Comparison of ENCODE assay signal across 27 mouse cellular contexts in the genomic region with DNA sequence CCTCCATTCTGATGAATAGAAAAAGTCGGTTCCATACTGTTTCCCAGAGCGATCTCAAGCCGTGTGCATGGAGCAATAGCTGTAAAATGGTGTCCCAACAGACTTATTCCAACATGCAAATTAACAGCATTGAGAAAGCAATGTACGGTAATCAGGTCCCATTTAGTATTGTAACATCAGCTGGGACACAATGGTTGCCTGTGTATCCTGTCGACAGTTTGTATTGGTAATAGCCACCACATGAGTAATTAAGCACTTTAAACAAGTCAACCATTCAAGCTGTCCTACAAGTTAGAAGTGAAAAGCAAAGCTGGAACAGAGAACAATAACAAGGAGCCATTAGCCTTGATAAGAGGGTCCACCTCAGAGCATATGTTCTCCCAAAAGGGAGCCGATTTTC.
DNase-seq lines count a peak whose midpoint lies in the region; ATAC-seq and TF ChIP-seq lines count a peak whose summit lies in the region.
"Had no signal": no experiment of that assay in that cellular context is flagged by ENCODE, and none has a peak within 500 bp of the region (broad histone marks: within the 10 kb centered on the region; RNA-seq: fewer than 3 reads in every experiment).

No protein-coding gene starts in this region.

- H3K4me2 ChIP-seq in forebrain, embryonic 11.5 days (ENCODE audit: low read depth, low read length, severe bottlenecking): no peak overlapping the region
- H3K4me2 ChIP-seq in forebrain, postnatal 0 days (ENCODE audit: low read depth): no peak overlapping the region
- H3K4me2 ChIP-seq in midbrain, postnatal 0 days (ENCODE audit: low read depth, low read length, poor library complexity, severe bottlenecking): no peak overlapping the region
- H3K4me2 ChIP-seq in midbrain, embryonic 13.5 days (replicated peaks): no peak overlapping the region
- no peak overlapping the region for H3K4me2 ChIP-seq in forebrain, embryonic 16.5 days (ENCODE audit: low read length)
- H3K4me2 ChIP-seq: heart, embryonic 12.5 days; liver, embryonic 12.5 days had no signal

- H3K4me3 ChIP-seq in forebrain, embryonic 11.5 days (ENCODE audit: low read depth, low read length): no peak overlapping the region
- no peak overlapping the region for H3K4me3 ChIP-seq in forebrain, postnatal 0 days (ENCODE audit: low read depth, low read length)
- H3K4me3 ChIP-seq in midbrain, postnatal 0 days (ENCODE audit: low read depth, low read length): no peak overlapping the region
- H3K4me3 ChIP-seq in midbrain, embryonic 13.5 days (replicated peaks): no peak overlapping the region
- H3K4me3 ChIP-seq in forebrain, embryonic 16.5 days (replicated peaks; ENCODE audit: low read length): no peak overlapping the region
- H3K4me3 ChIP-seq: heart, adult 2 months; heart, embryonic 12.5 days; left cerebral cortex, adult 2 months; liver, embryonic 12.5 days had no signal

- H3K27me3 ChIP-seq in forebrain, embryonic 11.5 days (ENCODE audit: control insufficient read depth, insufficient read depth, low read length): no peaks in the 10 kb centered on the region
- H3K27me3 ChIP-seq in forebrain, postnatal 0 days (ENCODE audit: insufficient read depth, low read length): no peaks in the 10 kb centered on the region
- H3K27me3 ChIP-seq in midbrain, postnatal 0 days (ENCODE audit: insufficient read depth, low read length): no peaks in the 10 kb centered on the region
- no peaks in the 10 kb centered on the region for H3K27me3 ChIP-seq in midbrain, embryonic 13.5 days
- H3K27me3 ChIP-seq in forebrain, embryonic 16.5 days (replicated peaks; ENCODE audit: control insufficient read depth, insufficient read depth, low read length): no peaks in the 10 kb centered on the region
- H3K27me3 ChIP-seq: CH12.LX; heart, embryonic 12.5 days; liver, embryonic 12.5 days had no signal

- no peaks in the 10 kb centered on the region for H3K9me3 ChIP-seq in forebrain, embryonic 11.5 days (ENCODE audit: control insufficient read depth, low read length)
- H3K9me3 ChIP-seq in forebrain, postnatal 0 days (ENCODE audit: low read length): no peaks in the 10 kb centered on the region
- no peaks in the 10 kb centered on the region for H3K9me3 ChIP-seq in midbrain, postnatal 0 days (ENCODE audit: low read length)
- no peaks in the 10 kb centered on the region for H3K9me3 ChIP-seq in midbrain, embryonic 13.5 days
- no peaks in the 10 kb centered on the region for H3K9me3 ChIP-seq in forebrain, embryonic 16.5 days (ENCODE audit: control insufficient read depth, low read length)
- H3K9me3 ChIP-seq: heart, embryonic 12.5 days; liver, embryonic 12.5 days had no signal

- 0 out of 2 replicates have a peak, but pooled peaks have one; percentile 33 for ATAC-seq in forebrain, embryonic 11.5 days (replicated peaks; ENCODE audit: low FRiP score)
- ATAC-seq in forebrain, postnatal 0 days: no peak
- ATAC-seq in midbrain, postnatal 0 days (ENCODE audit: low FRiP score): no peak
- ATAC-seq in midbrain, embryonic 13.5 days: no peak
- ATAC-seq in forebrain, embryonic 16.5 days: peak; percentile 20; the same call in 1 of the 2 replicates
- ATAC-seq: activated CD4-positive, CD25-positive, alpha-beta regulatory T cell, adult 4 months; intestine, postnatal 0 days; liver, embryonic 12.5 days; lung, postnatal 0 days had no signal

- H3K36me3 ChIP-seq in forebrain, embryonic 11.5 days (ENCODE audit: control insufficient read depth, insufficient read depth, low read length): no peaks in the 10 kb centered on the region
- no peaks in the 10 kb centered on the region for H3K36me3 ChIP-seq in forebrain, postnatal 0 days (ENCODE audit: insufficient read depth)
- H3K36me3 ChIP-seq in midbrain, postnatal 0 days (ENCODE audit: insufficient read depth, low read length): no peaks in the 10 kb centered on the region
- no peaks in the 10 kb centered on the region for H3K36me3 ChIP-seq in midbrain, embryonic 13.5 days
- H3K36me3 ChIP-seq in forebrain, embryonic 16.5 days (ENCODE audit: control insufficient read depth, insufficient read depth): no peaks in the 10 kb centered on the region
- H3K36me3 ChIP-seq: heart, embryonic 12.5 days; liver, embryonic 12.5 days had no signal

- no peak for DNase-seq in forebrain, embryonic 11.5 days (ENCODE audit: low spot score)
- no peak for DNase-seq in forebrain, postnatal 0 days
- peak; percentile 1 for DNase-seq in midbrain, postnatal 0 days (ENCODE audit: low spot score)
- no peak for DNase-seq in cerebellum, adult 9-11 months
- no peak for DNase-seq in left cerebral cortex, postnatal 14 days (ENCODE audit: low spot score in 2 of 2)
- DNase-seq: adrenal gland, adult 2 months; cerebellum, adult 8-10 months; cerebellum, postnatal 36 days; heart, adult 2 months; heart, postnatal 4 days; kidney, adult 9 months; kidney, postnatal 14 days; lung, adult 18-20 months; lung, postnatal 4 days; midbrain, embryonic 14.5 days; right cerebral cortex, adult 18-20 months; spleen, adult 18-20 months; thymus, postnatal 14 days had no signal

- intact Hi-C loops in left cerebral cortex, postnatal 14 days (cut with DNase I): no loop called here

- H3K9ac ChIP-seq in forebrain, embryonic 11.5 days (ENCODE audit: low read length): no peak overlapping the region
- H3K9ac ChIP-seq in forebrain, postnatal 0 days: no peak overlapping the region
- H3K9ac ChIP-seq in midbrain, postnatal 0 days (replicated peaks; ENCODE audit: low read length, poor library complexity, severe bottlenecking): no peak overlapping the region
- H3K9ac ChIP-seq in midbrain, embryonic 13.5 days (replicated peaks): no peak overlapping the region
- H3K9ac ChIP-seq in forebrain, embryonic 16.5 days (replicated peaks; ENCODE audit: low read depth, low read length): no peak overlapping the region
- H3K9ac ChIP-seq: heart, embryonic 12.5 days; liver, embryonic 12.5 days had no signal

- TF ChIP-seq CTCF in forebrain, postnatal 0 days (IDR thresholded peaks at IDR 0.05; ENCODE audit: low read depth): no peak
- TF ChIP-seq CTCF in midbrain, postnatal 0 days (IDR thresholded peaks at IDR 0.05): no peak

- no peaks in the 10 kb centered on the region for H3K4me1 ChIP-seq in forebrain, embryonic 11.5 days (replicated peaks; ENCODE audit: control insufficient read depth, insufficient read depth, low read length)
- no peaks in the 10 kb centered on the region for H3K4me1 ChIP-seq in forebrain, postnatal 0 days (ENCODE audit: insufficient read depth)
- H3K4me1 ChIP-seq in midbrain, postnatal 0 days (ENCODE audit: insufficient read depth, low read length): no peaks in the 10 kb centered on the region
- no peaks in the 10 kb centered on the region for H3K4me1 ChIP-seq in midbrain, embryonic 13.5 days (replicated peaks)
- H3K4me1 ChIP-seq in forebrain, embryonic 16.5 days (replicated peaks; ENCODE audit: control insufficient read depth, insufficient read depth, low read length): no peaks in the 10 kb centered on the region
- H3K4me1 ChIP-seq: heart, embryonic 12.5 days; liver, embryonic 12.5 days had no signal

- WGBS in forebrain, embryonic 11.5 days: 70% methylated on average over 6 of the region's 6 CpGs
- WGBS in forebrain, postnatal 0 days: 40% methylated on average over 6 of the region's 6 CpGs
- WGBS in midbrain, postnatal 0 days: 76% methylated on average over 6 of the region's 6 CpGs
- WGBS in midbrain, embryonic 13.5 days: 79% methylated on average over 6 of the region's 6 CpGs
- 39% methylated on average over 6 of the region's 6 CpGs for WGBS in forebrain, embryonic 16.5 days

- H3K27ac ChIP-seq in forebrain, embryonic 11.5 days (ENCODE audit: low read depth, low read length): no peak overlapping the region
- no peak overlapping the region for H3K27ac ChIP-seq in forebrain, postnatal 0 days (ENCODE audit: low read depth, low read length)
- H3K27ac ChIP-seq in midbrain, postnatal 0 days (ENCODE audit: low read depth, low read length): no peak overlapping the region
- H3K27ac ChIP-seq in midbrain, embryonic 13.5 days: no peak overlapping the region
- no peak overlapping the region for H3K27ac ChIP-seq in forebrain, embryonic 16.5 days (ENCODE audit: low read length)
- H3K27ac ChIP-seq: heart, adult 2 months; left cerebral cortex, adult 2 months; liver, embryonic 12.5 days had no signal

Comparison
In these comparisons a context has a peak if more than half of its experiments do, and no peak if none do; other contexts are left out.
1. ATAC-seq: peak in forebrain, embryonic 11.5 days (single experiment) and forebrain, embryonic 16.5 days (single experiment); none in forebrain, postnatal 0 days (single experiment), midbrain, postnatal 0 days (single experiment) and midbrain, embryonic 13.5 days (single experiment).